Mouse (Mus musculus) forebrain, embryonic 12.5 days (tissue): ENCODE data around the gene Ccdc180. TPM values are rescaled to one million over a fixed set of nuclear protein-coding genes. Genes with fewer than 3 reads are reported as not detected.

Source experiments
- ATAC-seq: fragments of 200-750 bp; cut with Nextera tagmentation; 2 replicates; pipeline ENCODE4 v1.8.0; 2017; ENCODE audit warnings: moderate TSS enrichment; ENCODE audit not compliant: low FRiP score
- H3K27ac ChIP-seq: fragments of 300-500 bp; sonication (generic); 2 replicates; pipeline ENCODE4 v1.5.1; 2016; ENCODE audit warnings: mild to moderate bottlenecking
- H3K27me3 ChIP-seq: fragments of 300-500 bp; sonication (generic); 2 replicates; pipeline ENCODE4 v1.6.1; 2016; ENCODE audit warnings: mild to moderate bottlenecking
- H3K36me3 ChIP-seq: fragments of 300-500 bp; sonication (generic); replicated peaks from 2 replicates; pipeline ENCODE4 v1.6.1; 2016; ENCODE audit warnings: mild to moderate bottlenecking
- H3K4me1 ChIP-seq: fragments of 300-500 bp; sonication (generic); 2 replicates; pipeline ENCODE4 v1.6.1; 2016
- H3K4me2 ChIP-seq: fragments of 300-500 bp; sonication (generic); 2 replicates; pipeline ENCODE4 v1.6.1; 2016; ENCODE audit warnings: mild to moderate bottlenecking, moderate library complexity
- H3K4me3 ChIP-seq: fragments of 300-500 bp; sonication (generic); replicated peaks from 2 replicates; pipeline ENCODE4 v1.5.1; 2016; ENCODE audit warnings: mild to moderate bottlenecking
- H3K9ac ChIP-seq: fragments of 300-500 bp; sonication (generic); 2 replicates; pipeline ENCODE4 v1.6.1; 2016; ENCODE audit warnings: mild to moderate bottlenecking
- H3K9me3 ChIP-seq: fragments of 300-500 bp; sonication (generic); 2 replicates; pipeline ENCODE4 v1.6.1; 2016
- WGBS: fragments of 180-500 bp; shearing (Covaris S2); methylation state at CpG from one replicate; pipeline ENCODE4 v1.1.7; 2016; 5-methylcytosine and 5-hydroxymethylcytosine counted together
- polyA plus RNA-seq: library from polyadenylated mRNA; unstranded; fragments of >200 nt; fragmentation: Nextera tagmentation; extraction: Ambion mirVana; gene quantifications from 2 replicates; pipeline ENCODE4 v1.2.1, GENCODE M21; 2016

The Ccdc180 gene
- polyA plus RNA-seq, 1 experiment from 2014 or later, result 0.11 TPM

GRCm38 (mm10) chr4:45869021-45869815, 20.9 kb upstream of the Ccdc180 start:
- no peaks in the 10 kb centered on the region for H3K9me3 ChIP-seq
- WGBS, result 28% methylated on average over 24 of the region's 24 CpGs
- H3K4me3 ChIP-seq, result no peak overlapping the region
- peaks cover 18% of the 10 kb centered on the region for H3K4me1 ChIP-seq
- H3K36me3 ChIP-seq, result no peaks in the 10 kb centered on the region
- peaks cover 4% of the 10 kb centered on the region; the same call in 1 of the 2 replicates for H3K27me3 ChIP-seq
- peak overlapping the region; percentile 30; the same call in 1 of the 2 replicates for H3K4me2 ChIP-seq
- no peak overlapping the region for H3K27ac ChIP-seq
- no peak for ATAC-seq
- H3K9ac ChIP-seq, result no peak overlapping the region

DNA sequence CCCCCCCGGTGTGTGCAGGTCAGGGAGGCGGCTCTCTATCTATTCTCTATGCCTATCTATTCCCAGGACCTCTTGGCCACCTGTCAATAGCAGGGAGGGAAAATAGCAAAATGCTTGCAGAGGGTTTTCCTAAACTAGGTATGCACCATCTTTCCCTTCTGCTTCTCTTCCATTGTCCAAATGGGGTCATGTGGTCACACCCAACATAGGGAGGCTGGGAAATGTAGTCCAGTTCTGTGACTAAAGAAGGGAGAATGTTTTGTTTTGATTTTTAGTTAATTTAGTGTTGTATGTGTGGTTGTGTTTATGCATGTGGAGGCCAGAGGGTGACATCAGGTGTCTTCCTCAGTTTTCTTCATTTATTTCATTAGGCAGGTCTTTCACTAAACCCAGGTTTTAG, 18.0 kb upstream of the Ccdc180 start:
- H3K4me2 ChIP-seq, result no peak overlapping the region
- peaks cover 18% of the 10 kb centered on the region for H3K4me1 ChIP-seq
- 80% methylated on average over 1 of the region's 2 CpGs for WGBS
- no peak overlapping the region for H3K4me3 ChIP-seq
- ATAC-seq, result no peak
- no peaks in the 10 kb centered on the region for H3K9me3 ChIP-seq
- no peak overlapping the region for H3K9ac ChIP-seq
- H3K36me3 ChIP-seq, result no peaks in the 10 kb centered on the region
- peaks cover 1% of the 10 kb centered on the region; the same call in 1 of the 2 replicates for H3K27me3 ChIP-seq
- H3K27ac ChIP-seq, result no peak overlapping the region

DNA sequence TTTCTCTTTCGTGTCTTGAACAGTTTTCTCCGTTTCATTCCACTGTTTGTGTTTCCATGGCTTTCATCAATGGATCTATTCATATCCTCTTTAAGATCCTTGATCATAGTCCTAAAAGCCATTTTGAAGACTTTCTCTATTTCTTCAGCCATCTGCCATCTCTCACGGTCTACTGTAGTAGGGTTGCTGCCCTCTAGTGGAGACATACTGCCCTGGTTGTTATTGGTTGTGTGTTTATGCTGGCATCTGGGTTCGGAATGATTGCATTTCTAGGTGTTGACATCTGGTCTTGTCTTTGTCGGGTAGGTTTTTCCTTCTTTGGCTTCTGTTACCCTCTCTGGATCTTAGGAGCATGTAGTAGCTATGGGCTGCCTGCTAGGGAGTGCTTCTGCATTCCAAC, 11.2 kb upstream of the Ccdc180 start:
- 46% methylated on average over 5 of the region's 5 CpGs for WGBS
- ATAC-seq, result no peak
- no peaks in the 10 kb centered on the region for H3K9me3 ChIP-seq
- H3K9ac ChIP-seq, result no peak overlapping the region
- H3K4me1 ChIP-seq, result no peaks in the 10 kb centered on the region
- no peak overlapping the region for H3K27ac ChIP-seq
- H3K27me3 ChIP-seq, result no peaks in the 10 kb centered on the region
- H3K4me2 ChIP-seq, result no peak overlapping the region
- H3K36me3 ChIP-seq, result no peaks in the 10 kb centered on the region
- H3K4me3 ChIP-seq, result no peak overlapping the region

DNA sequence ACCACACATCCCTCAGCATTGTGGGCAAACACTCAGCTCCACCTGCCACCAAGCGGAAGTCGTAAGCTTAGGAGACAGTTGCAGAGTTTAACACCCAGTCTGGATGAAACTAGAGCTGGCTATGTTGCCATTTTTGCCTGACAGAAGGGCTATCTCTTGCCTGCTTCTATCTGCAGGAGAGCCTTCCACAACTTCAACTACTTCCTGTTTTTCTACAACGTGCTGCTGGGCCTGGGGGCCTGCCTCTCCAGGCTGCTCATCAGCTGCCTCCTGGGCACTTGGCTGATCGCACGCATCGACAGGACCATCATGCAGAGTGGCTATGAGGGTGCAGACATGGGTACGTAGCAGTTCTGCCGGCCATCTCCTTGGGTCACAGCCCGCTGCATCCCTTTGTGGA, 7.6 kb upstream of the Ccdc180 start:
- 88% methylated on average over 9 of the region's 9 CpGs for WGBS
- no peak for ATAC-seq
- H3K27ac ChIP-seq, result no peak overlapping the region
- no peaks in the 10 kb centered on the region for H3K9me3 ChIP-seq
- no peaks in the 10 kb centered on the region for H3K27me3 ChIP-seq
- H3K4me3 ChIP-seq, result no peak overlapping the region
- no peaks in the 10 kb centered on the region for H3K36me3 ChIP-seq
- H3K4me2 ChIP-seq, result no peak overlapping the region
- H3K4me1 ChIP-seq, result no peaks in the 10 kb centered on the region
- no peak overlapping the region for H3K9ac ChIP-seq

DNA sequence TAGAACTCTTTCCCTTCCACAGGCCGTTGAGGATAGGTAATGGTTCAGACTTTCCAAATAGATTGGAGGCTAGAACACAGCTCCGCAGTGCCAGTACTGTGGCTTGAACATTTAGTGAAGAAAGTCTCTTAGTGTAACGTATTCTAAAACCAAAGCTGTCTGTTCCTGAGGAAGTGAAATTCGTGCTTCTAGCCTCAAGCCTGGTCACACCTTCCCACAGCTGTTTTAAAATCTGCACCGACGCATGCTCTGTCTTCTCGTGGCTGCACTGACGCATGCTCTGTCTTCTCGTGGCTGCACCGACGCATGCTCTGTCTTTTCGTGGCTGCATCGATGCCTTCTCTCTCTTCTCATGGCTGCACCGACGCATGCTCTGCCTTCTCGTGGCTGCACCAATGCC, 6.9 kb upstream of the Ccdc180 start:
- Histone ChIP-seq H3K36me3 (no peaks in the 10 kb centered on the region), H3K4me1 (no peaks in the 10 kb centered on the region), H3K4me2 (no peak overlapping the region), H3K9me3 (no peaks in the 10 kb centered on the region), H3K9ac (no peak overlapping the region), H3K27me3 (no peaks in the 10 kb centered on the region), H3K27ac (no peak overlapping the region), H3K4me3 (no peak overlapping the region)
- 96% methylated on average over 16 of the region's 16 CpGs for WGBS
- no peak for ATAC-seq

- Histone ChIP-seq H3K36me3 (no peaks in the 10 kb centered on the region), H3K4me2 (no peak overlapping the region), H3K9ac (no peak overlapping the region), H3K4me3 (no peak overlapping the region), H3K27ac (no peak overlapping the region), H3K9me3 (no peaks in the 10 kb centered on the region), H3K4me1 (peaks cover 14% of the 10 kb centered on the region), H3K27me3 (no peaks in the 10 kb centered on the region)
- no peak for ATAC-seq
- WGBS, result 53% methylated on average over 6 of the region's 6 CpGs
Observed at GRCm38 (mm10) chr4:45889487-45889886, 616 bp upstream of the Ccdc180 start.

- Histone ChIP-seq H3K4me2 (0 out of 2 replicates have a peak overlapping the region, but pooled peaks have one; percentile 3), H3K27me3 (peaks cover 13% of the 10 kb centered on the region; the same call in 1 of the 2 replicates), H3K4me1 (peaks cover 6% of the 10 kb centered on the region; the same call in 1 of the 2 replicates), H3K9me3 (no peaks in the 10 kb centered on the region), H3K9ac (no peak overlapping the region), H3K36me3 (no peaks in the 10 kb centered on the region), H3K4me3 (no peak overlapping the region), H3K27ac (no peak overlapping the region)
- WGBS, result 16% methylated on average over 16 of the region's 16 CpGs
- no peak for ATAC-seq
Observed at GRCm38 (mm10) chr4:45896425-45897081, 6.5 kb downstream of the Ccdc180 start.

GRCm38 (mm10) chr4:45898413-45898812, 8.3 kb downstream of the Ccdc180 start:
- Histone ChIP-seq H3K36me3 (no peaks in the 10 kb centered on the region), H3K27ac (no peak overlapping the region), H3K27me3 (peaks cover 13% of the 10 kb centered on the region; the same call in 1 of the 2 replicates), H3K4me2 (no peak overlapping the region), H3K4me3 (no peak overlapping the region), H3K9ac (no peak overlapping the region), H3K9me3 (no peaks in the 10 kb centered on the region), H3K4me1 (peaks cover 6% of the 10 kb centered on the region; the same call in 1 of the 2 replicates)
- WGBS, result 45% methylated on average over 5 of the region's 5 CpGs
- no peak for ATAC-seq

DNA sequence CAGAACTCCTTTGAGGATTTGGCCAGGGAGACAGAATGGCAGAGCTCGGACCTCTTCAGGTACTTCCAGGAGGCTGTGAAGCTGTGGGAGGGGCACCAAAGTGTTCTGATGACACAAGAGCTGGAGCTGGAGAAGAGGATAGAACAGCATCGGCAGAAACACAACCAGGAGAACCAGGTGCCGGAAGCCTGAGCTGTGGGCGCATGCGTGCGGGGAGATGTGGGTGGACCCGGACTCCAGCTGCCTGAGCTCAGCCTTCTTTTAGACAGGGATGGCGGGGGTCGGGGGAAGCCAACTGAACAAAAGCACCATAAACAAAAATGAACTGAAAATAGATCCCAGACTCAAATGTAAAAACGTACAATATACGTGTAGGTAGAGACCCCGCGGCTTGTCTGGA, 19.2 kb downstream of the Ccdc180 start:
- ATAC-seq, result no peak
- Histone ChIP-seq H3K27me3 (no peaks in the 10 kb centered on the region), H3K27ac (no peak overlapping the region), H3K9ac (no peak overlapping the region), H3K36me3 (no peaks in the 10 kb centered on the region), H3K4me3 (no peak overlapping the region), H3K9me3 (no peaks in the 10 kb centered on the region), H3K4me2 (no peak overlapping the region), H3K4me1 (no peaks in the 10 kb centered on the region)
- WGBS, result 92% methylated on average over 13 of the region's 13 CpGs

- Histone ChIP-seq H3K4me1 (no peaks in the 10 kb centered on the region), H3K4me3 (no peak overlapping the region), H3K27ac (no peak overlapping the region), H3K36me3 (no peaks in the 10 kb centered on the region), H3K27me3 (no peaks in the 10 kb centered on the region), H3K9me3 (no peaks in the 10 kb centered on the region), H3K9ac (no peak overlapping the region), H3K4me2 (no peak overlapping the region)
- WGBS, result 76% methylated on average over 4 of the region's 4 CpGs
- ATAC-seq, result no peak
Observed at GRCm38 (mm10) chr4:45909924-45910323, 19.8 kb downstream of the Ccdc180 start.

GRCm38 (mm10) chr4:45911256-45911655, 21.2 kb downstream of the Ccdc180 start:
- WGBS, result 88% methylated on average over 5 of the region's 5 CpGs
- H3K9ac ChIP-seq, result no peak overlapping the region
- no peak for ATAC-seq
- no peaks in the 10 kb centered on the region for H3K36me3 ChIP-seq
- no peak overlapping the region for H3K4me2 ChIP-seq
- H3K27me3 ChIP-seq, result no peaks in the 10 kb centered on the region
- no peak overlapping the region for H3K27ac ChIP-seq
- no peak overlapping the region for H3K4me3 ChIP-seq
- H3K9me3 ChIP-seq, result no peaks in the 10 kb centered on the region
- no peaks in the 10 kb centered on the region for H3K4me1 ChIP-seq

DNA sequence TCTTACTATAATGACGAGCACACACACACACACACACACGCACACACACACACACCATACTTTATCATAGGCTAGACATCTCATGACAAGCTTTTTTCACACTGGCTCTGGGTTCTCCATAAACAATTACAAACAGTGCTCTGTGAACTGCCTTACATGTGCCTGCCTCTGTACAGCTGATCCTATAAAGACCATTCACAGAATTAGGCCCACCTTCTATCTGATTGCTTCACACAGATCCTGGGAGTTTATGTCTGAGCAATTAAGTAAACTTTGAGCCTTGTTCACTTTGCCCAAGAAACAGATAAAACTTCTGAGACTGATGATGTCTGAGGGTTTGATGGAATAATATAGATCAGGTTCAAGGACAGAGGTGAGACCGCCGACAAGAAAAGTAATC, 21.8 kb downstream of the Ccdc180 start:
- Histone ChIP-seq H3K9ac (no peak overlapping the region), H3K4me1 (no peaks in the 10 kb centered on the region), H3K27ac (no peak overlapping the region), H3K9me3 (no peaks in the 10 kb centered on the region), H3K36me3 (no peaks in the 10 kb centered on the region), H3K4me2 (no peak overlapping the region), H3K4me3 (no peak overlapping the region), H3K27me3 (no peaks in the 10 kb centered on the region)
- 91% methylated on average over 4 of the region's 4 CpGs for WGBS
- ATAC-seq, result no peak

DNA sequence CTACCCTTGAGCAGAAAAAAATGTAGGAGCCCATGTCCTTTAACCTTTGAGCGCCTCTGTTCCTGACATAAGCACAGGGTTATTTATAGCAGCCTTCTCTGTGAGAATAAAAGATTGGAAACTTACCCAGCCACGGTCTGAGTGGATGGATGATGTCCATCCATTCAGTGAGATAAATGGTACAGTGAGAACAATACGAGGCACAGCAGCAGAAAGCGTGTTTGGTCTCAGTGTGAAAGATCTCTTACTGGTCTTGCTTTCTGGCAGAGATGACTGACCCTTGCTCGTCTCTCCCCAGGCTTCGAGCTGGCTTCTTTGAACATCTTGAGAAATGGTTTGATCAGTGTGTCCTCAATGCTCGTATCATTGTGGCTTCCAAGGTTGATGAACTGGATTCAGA, 27.0 kb downstream of the Ccdc180 start:
- WGBS, result 79% methylated on average over 7 of the region's 7 CpGs
- Histone ChIP-seq H3K27ac (no peak overlapping the region), H3K4me1 (no peaks in the 10 kb centered on the region), H3K27me3 (no peaks in the 10 kb centered on the region), H3K36me3 (no peaks in the 10 kb centered on the region), H3K9me3 (no peaks in the 10 kb centered on the region), H3K4me3 (no peak overlapping the region), H3K4me2 (no peak overlapping the region), H3K9ac (no peak overlapping the region)
- ATAC-seq, result no peak
